Mouse (Mus musculus) forebrain, embryonic 16.5 days (tissue): ENCODE measurements around the gene Lfng. TPM values are rescaled to one million over a fixed set of nuclear protein-coding genes. Genes with fewer than 3 reads are reported as not detected.

ENCODE experiments used
- ATAC-seq: fragments of 200-750 bp; cut with Nextera tagmentation; 2 replicates; pipeline ENCODE4 v1.8.0; 2017; ENCODE audit warnings: mild to moderate bottlenecking, moderate library complexity
- H3K27ac ChIP-seq: fragments of 300-500 bp; sonication (generic); 2 replicates; pipeline ENCODE4 v1.5.1; 2014; ENCODE audit warnings: low read length, control low read depth
- H3K27me3 ChIP-seq: fragments of 300-500 bp; sonication (generic); replicated peaks from 2 replicates; pipeline ENCODE4 v1.6.1; 2014; ENCODE audit warnings: low read length; ENCODE audit not compliant: control insufficient read depth, insufficient read depth
- H3K36me3 ChIP-seq: fragments of 300-500 bp; sonication (generic); 2 replicates; pipeline ENCODE4 v1.6.1; 2014; ENCODE audit not compliant: control insufficient read depth, insufficient read depth
- H3K4me1 ChIP-seq: fragments of 300-500 bp; sonication (generic); replicated peaks from 2 replicates; pipeline ENCODE4 v1.6.1; 2014; ENCODE audit warnings: low read length; ENCODE audit not compliant: control insufficient read depth, insufficient read depth
- H3K4me2 ChIP-seq: fragments of 300-500 bp; sonication (generic); 2 replicates; pipeline ENCODE4 v1.6.1; 2014; ENCODE audit warnings: mild to moderate bottlenecking, low read length, control low read depth
- H3K4me3 ChIP-seq: fragments of 300-500 bp; sonication (generic); replicated peaks from 2 replicates; pipeline ENCODE4 v1.5.1; 2014; ENCODE audit warnings: mild to moderate bottlenecking, low read length, control low read depth
- H3K9ac ChIP-seq: fragments of 300-500 bp; sonication (generic); replicated peaks from 2 replicates; pipeline ENCODE4 v1.6.1; 2014; ENCODE audit warnings: low read depth, low read length, control low read depth
- H3K9me3 ChIP-seq: fragments of 300-500 bp; sonication (generic); 2 replicates; pipeline ENCODE4 v1.6.1; 2016; ENCODE audit warnings: low read length; ENCODE audit not compliant: control insufficient read depth
- WGBS: fragments of 180-500 bp; shearing (Covaris S2); extraction: QIAGEN DNeasy Blood & Tissue Kit; methylation state at CpG from one replicate; pipeline ENCODE4 v1.1.7; 2014; 5-methylcytosine and 5-hydroxymethylcytosine counted together
- polyA plus RNA-seq: library from polyadenylated mRNA; unstranded; fragments of >200 nt; fragmentation: Nextera tagmentation; extraction: Ambion mirVana; gene quantifications from 2 replicates; pipeline ENCODE4 v1.2.1, GENCODE M21; 2015

Lfng gene
- polyA plus RNA-seq, 1 experiment from 2014 or later = 23.3 TPM

DNA sequence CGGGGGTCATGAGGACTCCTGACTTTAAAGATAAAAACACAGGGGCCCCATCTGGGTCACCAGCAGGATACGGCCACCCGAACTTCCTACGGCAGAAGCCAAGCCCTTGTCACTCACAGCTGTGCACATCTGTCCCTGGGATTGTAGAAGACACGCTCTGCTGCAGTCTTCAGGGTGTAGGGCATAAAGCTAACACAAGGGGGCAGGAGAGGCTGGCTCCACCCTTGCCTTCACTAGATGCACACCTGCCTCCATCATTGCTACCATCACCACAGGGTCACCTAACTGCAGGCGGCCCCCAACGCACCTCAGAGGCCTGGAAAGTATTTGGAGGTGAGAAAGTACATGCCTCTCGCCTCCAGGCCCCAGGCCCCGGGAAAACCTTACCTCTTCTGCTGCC is 21.9 kb downstream of the Lfng start:
- ATAC-seq = no peak
- 96% methylated on average over 9 of the region's 9 CpGs for WGBS
- H3K4me1 ChIP-seq = no peaks in the 10 kb centered on the region

GRCm38 (mm10) chr5:140633432-140633831 is 26.3 kb downstream of the Lfng start:
- Histone ChIP-seq H3K27me3 (no peaks in the 10 kb centered on the region), H3K4me2 (no peak overlapping the region), H3K4me3 (no peak overlapping the region), H3K9me3 (no peaks in the 10 kb centered on the region), H3K36me3 (peaks cover 60% of the 10 kb centered on the region), H3K27ac (no peak overlapping the region), H3K9ac (no peak overlapping the region), H3K4me1 (peaks cover 7% of the 10 kb centered on the region)
- no peak for ATAC-seq
- 79% methylated on average over 7 of the region's 7 CpGs for WGBS

More for the DNA sequence above, 21.9 kb downstream of the Lfng start:
- Histone ChIP-seq H3K27ac (no peak overlapping the region), H3K9me3 (no peaks in the 10 kb centered on the region; the same call in 1 of the 2 replicates), H3K4me2 (no peak overlapping the region), H3K27me3 (no peaks in the 10 kb centered on the region), H3K36me3 (peaks cover 61% of the 10 kb centered on the region), H3K9ac (no peak overlapping the region), H3K4me3 (no peak overlapping the region)

GRCm38 (mm10) chr5:140634798-140635722 is 27.9 kb downstream of the Lfng start:
- no peaks in the 10 kb centered on the region for H3K27me3 ChIP-seq
- H3K9me3 ChIP-seq = no peaks in the 10 kb centered on the region
- no peak for ATAC-seq
- peaks cover 45% of the 10 kb centered on the region for H3K36me3 ChIP-seq
- H3K9ac ChIP-seq = no peak overlapping the region
- H3K4me2 ChIP-seq = no peak overlapping the region
- 87% methylated on average over 26 of the region's 26 CpGs for whole genome bisulfite sequencing
- H3K27ac ChIP-seq = no peak overlapping the region
- H3K4me1 ChIP-seq = peaks cover 9% of the 10 kb centered on the region
- H3K4me3 ChIP-seq = no peak overlapping the region

DNA sequence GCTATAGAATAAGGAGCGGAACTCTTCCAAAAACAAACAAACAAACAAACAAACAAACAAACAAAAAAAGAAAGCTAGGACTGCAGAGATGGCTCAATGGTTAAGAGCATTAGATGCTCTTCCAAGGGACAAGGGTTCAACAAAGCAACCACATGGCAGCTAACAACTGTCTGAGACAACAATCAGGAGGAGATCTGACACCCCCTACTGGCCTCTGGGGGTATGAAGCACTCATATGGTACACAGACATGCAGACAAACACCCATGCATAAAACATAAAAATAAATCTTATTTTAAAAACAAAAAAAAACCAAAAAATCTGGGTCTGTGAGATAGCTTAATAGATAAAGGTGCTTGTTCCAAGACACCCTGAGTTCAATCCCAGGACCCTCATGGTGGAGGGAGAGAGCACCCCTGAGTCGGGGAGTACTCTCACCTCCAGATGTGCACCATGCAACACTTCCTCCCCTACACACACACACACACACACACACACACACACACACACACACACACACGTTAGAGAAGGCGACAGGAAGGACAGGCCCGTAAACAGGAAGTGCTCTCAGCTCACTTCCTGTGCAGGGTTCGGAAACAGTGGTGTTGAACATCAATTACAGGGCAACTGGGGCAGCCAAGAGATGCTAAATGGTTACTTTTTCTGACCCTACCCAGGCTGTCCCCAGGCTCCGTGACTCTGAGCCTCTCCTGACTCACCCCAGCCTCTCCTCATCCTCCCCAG is 29.4 kb downstream of the Lfng start:
- H3K4me1 ChIP-seq = peaks cover 16% of the 10 kb centered on the region
- no peak overlapping the region for H3K4me2 ChIP-seq
- no peaks in the 10 kb centered on the region for H3K9me3 ChIP-seq
- 95% methylated on average over 7 of the region's 7 CpGs for WGBS
- peaks cover 38% of the 10 kb centered on the region for H3K36me3 ChIP-seq
- no peak overlapping the region for H3K4me3 ChIP-seq
- H3K27me3 ChIP-seq = no peaks in the 10 kb centered on the region
- ATAC-seq = no peak
- H3K27ac ChIP-seq = no peak overlapping the region
- no peak overlapping the region for H3K9ac ChIP-seq

GRCm38 (mm10) chr5:140637058-140637410 is 29.9 kb downstream of the Lfng start:
- Histone ChIP-seq H3K27me3 (no peaks in the 10 kb centered on the region), H3K27ac (no peak overlapping the region), H3K9me3 (no peaks in the 10 kb centered on the region), H3K9ac (no peak overlapping the region), H3K4me3 (no peak overlapping the region), H3K36me3 (peaks cover 33% of the 10 kb centered on the region), H3K4me2 (no peak overlapping the region), H3K4me1 (peaks cover 19% of the 10 kb centered on the region)
- 74% methylated on average over 6 of the region's 6 CpGs for WGBS
- ATAC-seq = no peak

- no peak overlapping the region for H3K4me2 ChIP-seq
- peaks cover 28% of the 10 kb centered on the region for H3K4me1 ChIP-seq
- no peak overlapping the region for H3K27ac ChIP-seq
- ATAC-seq = no peak
- H3K9me3 ChIP-seq = no peaks in the 10 kb centered on the region
- H3K4me3 ChIP-seq = no peak overlapping the region
- WGBS = 90% methylated on average over 3 of the region's 3 CpGs
- H3K9ac ChIP-seq = no peak overlapping the region
- peaks cover 30% of the 10 kb centered on the region for H3K36me3 ChIP-seq
- H3K27me3 ChIP-seq = no peaks in the 10 kb centered on the region
Measured at GRCm38 (mm10) chr5:140637989-140638388, 30.9 kb downstream of the Lfng start.

DNA sequence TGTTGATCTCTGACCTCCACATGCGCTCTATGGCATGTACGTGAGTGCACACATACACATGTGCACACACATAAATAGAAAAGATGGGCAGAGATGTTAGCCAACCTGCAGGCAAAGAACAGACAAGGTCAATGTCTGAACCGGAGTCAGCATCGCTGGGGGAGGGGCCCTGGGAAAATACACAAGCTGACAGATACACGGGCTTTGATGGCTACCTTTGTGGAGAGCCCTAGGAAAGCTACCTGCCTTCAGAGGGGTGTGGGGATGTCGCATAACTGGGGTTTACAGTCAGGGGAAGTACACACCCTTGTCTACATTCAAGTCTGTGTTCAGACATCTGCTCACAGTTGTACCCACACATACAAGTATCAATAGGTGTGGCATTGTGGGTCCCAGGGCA is 31.4 kb downstream of the Lfng start:
- whole genome bisulfite sequencing = 90% methylated on average over 6 of the region's 6 CpGs
- Histone ChIP-seq H3K9me3 (no peaks in the 10 kb centered on the region), H3K4me1 (peaks cover 32% of the 10 kb centered on the region), H3K36me3 (peaks cover 28% of the 10 kb centered on the region), H3K4me3 (no peak overlapping the region), H3K4me2 (no peak overlapping the region), H3K27ac (no peak overlapping the region), H3K9ac (no peak overlapping the region), H3K27me3 (no peaks in the 10 kb centered on the region)
- ATAC-seq = no peak

DNA sequence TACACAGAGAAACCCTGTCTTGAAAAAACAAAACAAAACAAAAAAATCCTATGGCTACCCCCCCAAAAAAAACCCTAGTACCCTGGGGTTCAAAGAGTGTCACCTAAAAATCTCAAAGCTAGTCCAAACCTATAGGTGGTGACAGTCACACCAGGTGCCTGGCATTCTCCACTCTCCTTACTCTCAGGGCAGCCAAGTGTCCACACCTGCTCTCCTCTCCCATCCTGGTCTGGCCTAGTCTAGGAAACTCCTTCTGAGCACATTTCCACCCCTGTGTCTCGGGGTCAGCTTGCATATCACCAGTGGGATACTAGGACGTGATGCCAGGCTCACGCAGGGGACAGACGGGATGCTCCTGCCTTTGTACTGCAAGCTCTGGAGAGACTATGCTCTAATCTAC is 32.2 kb downstream of the Lfng start:
- Histone ChIP-seq H3K36me3 (peaks cover 26% of the 10 kb centered on the region), H3K4me1 (peaks cover 35% of the 10 kb centered on the region), H3K9me3 (no peaks in the 10 kb centered on the region), H3K4me3 (no peak overlapping the region), H3K27ac (no peak overlapping the region), H3K9ac (no peak overlapping the region), H3K27me3 (no peaks in the 10 kb centered on the region), H3K4me2 (no peak overlapping the region)
- ATAC-seq = no peak
- 89% methylated on average over 4 of the region's 4 CpGs for whole genome bisulfite sequencing

DNA sequence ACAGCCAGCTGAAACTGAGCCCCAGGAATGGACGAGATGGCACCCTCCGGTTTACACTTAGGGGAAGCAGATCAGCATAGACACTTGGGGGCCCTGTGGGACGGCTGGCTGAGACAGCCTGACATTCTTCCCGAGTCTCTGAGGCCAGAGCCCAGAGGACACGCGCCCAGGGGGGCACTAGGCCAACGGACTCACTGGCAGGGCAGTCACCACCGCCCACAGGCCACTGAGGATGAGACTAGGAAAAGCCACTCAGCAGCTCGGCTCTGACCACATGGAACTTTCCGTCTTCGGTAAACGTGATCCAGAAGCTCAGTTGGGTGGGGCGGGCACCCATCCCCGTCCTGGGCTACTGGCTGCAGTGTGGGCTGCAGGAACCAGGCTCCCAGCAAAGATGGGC is 32.8 kb downstream of the Lfng start:
- Histone ChIP-seq H3K36me3 (peaks cover 21% of the 10 kb centered on the region), H3K4me1 (peaks cover 39% of the 10 kb centered on the region)
- no peak for ATAC-seq

More for the DNA sequence above, 32.8 kb downstream of the Lfng start:
- H3K9ac ChIP-seq = no peak overlapping the region
- H3K9me3 ChIP-seq = no peaks in the 10 kb centered on the region
- H3K4me2 ChIP-seq = no peak overlapping the region
- H3K27ac ChIP-seq = no peak overlapping the region
- no peaks in the 10 kb centered on the region for H3K27me3 ChIP-seq
- no peak overlapping the region for H3K4me3 ChIP-seq
- 83% methylated on average over 14 of the region's 14 CpGs for WGBS
